In the genomic region with DNA sequence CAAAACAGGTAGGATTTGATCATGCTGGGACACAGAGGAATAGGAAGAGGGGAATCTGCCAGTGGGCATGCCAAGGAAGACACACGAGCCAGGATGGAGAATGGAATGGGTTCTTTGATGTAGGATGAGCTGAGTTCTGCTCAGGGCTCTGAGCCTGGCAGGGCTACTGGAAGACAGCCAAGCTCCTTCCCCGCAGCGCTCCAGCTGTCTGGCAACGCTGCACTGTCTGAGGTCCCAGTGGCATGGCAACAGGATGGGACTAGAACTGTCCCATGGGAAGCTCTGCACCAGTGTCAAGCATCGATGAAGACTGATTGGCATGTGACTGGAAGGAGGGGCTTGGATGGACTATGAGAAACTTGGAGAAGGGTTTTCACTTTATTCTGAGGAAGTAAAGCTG, we compare ENCODE assay signal across 8 mouse cellular contexts.
A peak's percentile ranks its signal among the peaks of the same experiment; 100 is the strongest.
DNase-seq lines count a peak whose midpoint lies in the region.

No protein-coding gene starts in this region.

- DNase-seq in adrenal gland, adult 2 months, result peak; percentile 23
- no peak for DNase-seq in adrenal gland, postnatal 4 days (ENCODE audit: low spot score in 2 of 2)
- peak; percentile 9 for DNase-seq in lung, postnatal 10 days
- no peak for DNase-seq in lung, postnatal 14 days
- peak; percentile 77 for DNase-seq in layer of hippocampus, adult 9-11 months
- DNase-seq in right cerebral cortex, adult 18-20 months, result peak; percentile 59
- DNase-seq in urinary bladder, postnatal 36 days (ENCODE audit: low spot score in 2 of 2), result no peak
- DNase-seq in urinary bladder, postnatal 25 days (ENCODE audit: low spot score), result no peak

Comparison
In these comparisons a context has a peak if more than half of its experiments do, and no peak if none do; other contexts are left out.
1. DNase-seq: peak in adrenal gland, adult 2 months (single experiment), lung, postnatal 10 days (single experiment), layer of hippocampus, adult 9-11 months (single experiment) and right cerebral cortex, adult 18-20 months (single experiment); none in adrenal gland, postnatal 4 days (0 of 2), lung, postnatal 14 days (single experiment), urinary bladder, postnatal 36 days (0 of 2) and urinary bladder, postnatal 25 days (single experiment).